Mouse (Mus musculus) cerebellum, postnatal 10 days (tissue): ENCODE results near the gene Mocs2.

Experiments
- DNase-seq, 2 experiments: peaks; one replicate each; pipeline ENCODE4 v3.0.0; 2021; ENCODE audit warnings: mixed read lengths in 2 of 2

The Mocs2 gene

DNA sequence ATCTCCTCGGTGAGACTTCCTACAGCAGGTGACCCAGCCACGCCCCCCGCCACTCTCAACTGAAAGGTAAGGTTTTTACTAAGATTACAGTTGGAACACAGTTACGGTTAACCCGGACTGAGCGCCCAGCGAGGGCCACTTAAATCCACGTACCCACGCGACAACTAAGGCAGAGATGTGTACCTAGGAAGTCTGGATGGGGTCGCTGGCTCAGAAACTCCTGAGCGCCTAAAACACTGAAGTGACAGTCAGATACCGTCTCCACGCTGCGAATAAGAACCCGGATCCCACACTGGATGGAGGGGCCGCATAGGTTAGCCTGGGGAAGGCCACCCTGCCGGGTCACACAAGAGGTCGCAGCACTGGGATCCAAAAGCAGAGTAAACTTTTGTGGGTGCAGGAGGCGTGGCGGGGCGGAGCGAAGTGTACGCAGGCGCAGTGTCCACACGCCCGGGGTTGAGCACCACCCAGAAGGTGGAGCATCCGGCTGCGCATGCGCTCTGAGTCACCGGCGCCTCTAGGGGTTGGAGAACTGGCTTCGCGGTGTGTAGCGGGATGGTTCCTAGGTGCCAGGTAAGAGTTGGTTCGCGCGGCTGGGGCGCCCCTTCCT, at the start of gene Mocs2:
Gene Mocs2 (plus strand): TSS at position 486 of the 610 bp plus-strand sequence.
- DNase-seq: peak; percentile 95 to 97

DNA sequence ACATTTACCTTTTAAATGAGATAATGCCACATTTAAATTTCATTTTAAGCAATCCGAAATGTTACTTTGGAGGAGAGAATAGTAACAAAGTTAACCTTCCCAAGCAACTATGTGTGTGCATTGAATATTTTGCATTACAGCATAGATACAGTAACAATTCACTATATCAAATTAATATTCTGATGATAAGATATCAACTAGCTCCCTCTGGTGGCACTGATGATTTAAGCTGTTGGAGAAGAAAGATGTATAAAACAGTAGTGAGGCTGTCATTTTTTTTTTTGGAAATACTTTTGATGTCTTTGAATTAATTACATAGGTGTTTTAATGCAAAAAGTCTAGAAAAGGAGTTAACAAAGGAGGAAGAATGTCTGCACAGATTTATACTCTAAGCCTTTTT, 26.5 kb upstream of the Mocs2 start:
- peak; percentile 62 to 74 for DNase-seq

DNA sequence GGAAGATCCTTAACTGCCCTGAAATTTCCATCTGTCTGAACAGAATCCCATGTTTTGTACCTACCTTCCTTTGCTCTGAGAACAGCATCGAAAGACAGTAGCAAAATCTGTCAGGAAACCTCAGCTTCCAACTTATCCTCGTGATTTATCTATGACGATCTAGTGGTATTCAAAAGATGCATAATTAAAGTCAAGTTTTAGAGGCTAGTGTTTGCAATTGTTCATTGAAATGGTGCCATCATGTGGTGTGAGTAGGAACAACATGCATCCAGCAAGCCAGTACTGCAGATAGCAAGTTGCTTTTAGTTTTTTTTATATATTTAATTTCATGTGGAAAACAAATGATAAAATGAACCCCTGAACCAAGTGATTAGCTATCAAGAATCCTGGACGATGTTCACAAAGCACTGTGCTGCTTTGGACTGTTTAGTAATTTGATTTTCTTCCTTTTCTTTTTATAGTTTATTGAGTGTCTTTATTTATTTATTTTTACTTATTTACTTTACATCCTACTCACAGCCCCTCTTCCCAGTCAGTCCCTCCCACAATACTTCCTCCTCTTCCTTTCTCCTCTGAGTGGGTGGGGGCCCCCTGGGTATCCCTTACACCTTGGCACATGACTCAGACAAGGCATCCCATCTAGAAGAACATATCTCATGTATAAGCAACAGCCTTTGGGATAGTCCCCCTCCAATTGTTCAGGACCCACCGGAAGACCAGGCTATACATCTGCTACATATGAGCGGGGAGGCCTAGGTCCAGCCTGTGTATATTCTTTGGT, 24.6 kb upstream of the Mocs2 start:
- DNase-seq: peak; percentile 77 to 79

DNA sequence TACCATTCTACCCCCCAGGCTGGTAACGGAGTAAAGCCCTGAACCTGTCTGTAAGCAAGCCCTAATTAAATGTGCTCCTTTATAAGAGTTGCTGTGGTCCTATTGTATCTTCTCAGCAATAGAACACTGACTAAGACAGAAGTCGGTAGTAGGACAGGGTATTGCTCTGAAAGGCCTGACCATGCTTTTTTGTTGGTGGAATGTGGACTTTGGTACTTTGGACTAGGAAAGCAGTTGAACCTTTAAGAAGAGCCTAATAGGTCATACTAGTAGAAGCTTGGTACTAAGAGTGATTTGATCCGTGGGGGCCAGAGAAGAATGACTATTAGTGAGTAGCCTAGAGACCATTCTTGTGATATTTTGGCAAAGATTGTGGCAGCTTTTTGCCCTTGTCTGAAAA, 16.2 kb upstream of the Mocs2 start:
- DNase-seq: no peak

DNA sequence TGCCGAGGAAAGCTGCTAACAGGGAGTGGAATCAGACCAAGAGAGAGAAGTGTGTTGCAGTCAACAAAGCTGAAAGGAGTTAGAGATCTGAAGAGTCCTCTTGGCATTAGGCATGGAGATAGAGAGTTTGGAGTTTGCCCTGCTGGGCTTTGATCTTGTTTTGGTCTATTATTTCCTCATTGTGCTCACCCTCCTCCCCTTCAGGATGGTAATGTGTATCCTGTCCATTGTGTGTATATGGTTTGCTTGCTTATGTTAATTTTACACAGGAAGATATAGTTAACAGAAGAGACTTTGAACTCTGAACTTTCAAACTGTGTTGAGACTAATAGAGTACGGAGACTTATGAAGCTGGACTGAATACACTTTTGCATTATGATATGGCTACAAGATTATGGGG, 15.1 kb upstream of the Mocs2 start:
- no peak for DNase-seq

DNA sequence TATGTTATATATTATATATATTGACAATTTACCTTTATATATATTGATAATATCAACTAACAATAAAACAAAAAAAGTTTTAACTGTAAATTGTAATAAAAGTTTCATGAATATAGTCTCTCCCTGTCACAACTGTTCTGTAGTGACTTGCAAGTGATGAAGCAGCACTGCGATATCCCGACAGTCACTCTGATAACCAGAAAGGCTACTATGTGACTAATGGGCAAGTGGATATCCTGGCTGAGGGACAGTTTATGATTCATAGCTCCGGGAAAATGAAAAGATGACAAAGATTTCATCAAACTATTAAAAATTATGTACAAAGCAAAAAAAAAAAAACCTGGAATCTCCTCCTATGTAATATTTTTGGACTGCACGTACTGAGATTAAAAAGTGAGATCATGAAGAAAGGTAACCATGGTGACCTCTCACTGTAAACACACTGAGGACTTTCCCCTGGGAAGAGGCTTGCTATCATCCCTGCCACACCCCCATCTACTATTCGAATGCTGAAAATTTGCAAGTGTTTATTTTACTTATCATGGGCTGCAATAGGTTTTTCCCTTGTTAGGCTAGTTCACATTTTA, 8.3 kb upstream of the Mocs2 start:
- DNase-seq: no peak

DNA sequence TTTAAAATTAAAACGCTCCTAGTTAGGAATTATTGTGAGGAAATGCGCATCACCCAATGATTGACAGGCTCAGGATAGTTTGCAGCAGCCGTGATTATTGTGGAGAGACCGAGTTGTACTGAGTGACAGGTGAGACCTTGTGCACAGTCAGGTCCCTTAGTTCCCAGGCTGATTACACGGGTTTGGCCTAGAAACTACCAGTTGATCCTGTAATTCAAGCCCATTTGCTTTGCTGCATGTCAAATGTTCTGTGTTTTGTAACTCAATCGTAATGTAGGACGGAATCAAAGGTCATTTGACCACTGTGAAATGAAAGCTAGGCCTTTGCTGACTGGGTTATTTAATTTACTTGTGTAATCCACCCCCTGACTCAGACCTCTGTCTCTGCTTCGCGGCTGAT, 477 bp downstream of the Mocs2 start:
- DNase-seq: peak in 1 of 2 experiments; percentile 32

DNA sequence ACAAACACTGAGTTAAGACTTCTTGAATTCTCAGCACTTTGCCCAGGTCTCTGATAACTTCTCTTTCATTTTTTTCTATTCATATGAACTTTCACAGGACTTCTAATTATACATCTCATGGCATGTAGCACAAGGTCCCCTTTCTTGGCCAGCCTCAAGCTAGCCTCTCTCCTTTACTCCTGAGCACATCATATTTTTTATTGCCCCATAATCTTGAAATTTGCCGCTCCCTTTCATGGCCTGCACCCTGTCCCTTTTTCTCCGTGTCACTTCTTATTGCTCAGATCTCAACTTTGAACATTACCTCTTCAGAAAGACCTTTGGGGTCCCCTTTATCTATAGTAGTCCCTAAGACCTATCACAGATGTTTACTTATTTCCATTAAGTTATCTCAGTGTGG, 4.8 kb downstream of the Mocs2 start:
- DNase-seq: no peak

DNA sequence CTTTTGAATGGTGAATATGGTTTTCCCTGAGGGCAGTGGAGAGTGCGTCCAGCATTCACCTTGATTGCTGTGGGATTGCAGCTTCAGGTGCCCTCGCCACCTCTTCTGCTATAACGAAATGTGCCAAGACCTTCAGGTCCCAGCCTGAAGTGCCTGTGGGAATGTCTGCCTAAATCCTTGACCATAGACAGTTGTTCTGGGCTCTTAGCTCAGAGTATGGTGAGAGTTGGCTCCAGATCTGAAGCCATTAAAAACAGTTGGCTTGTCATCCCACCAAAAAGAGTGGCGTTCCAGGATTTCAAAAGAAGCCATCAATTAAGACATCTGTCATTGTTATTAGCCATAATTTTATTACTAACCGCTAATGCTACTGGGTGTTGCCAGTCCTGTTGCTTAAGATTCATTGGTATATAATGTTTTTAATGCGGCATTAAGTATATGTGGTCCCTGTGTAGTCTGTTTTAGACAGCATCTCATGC, 7.4 kb downstream of the Mocs2 start:
- no peak for DNase-seq

DNA sequence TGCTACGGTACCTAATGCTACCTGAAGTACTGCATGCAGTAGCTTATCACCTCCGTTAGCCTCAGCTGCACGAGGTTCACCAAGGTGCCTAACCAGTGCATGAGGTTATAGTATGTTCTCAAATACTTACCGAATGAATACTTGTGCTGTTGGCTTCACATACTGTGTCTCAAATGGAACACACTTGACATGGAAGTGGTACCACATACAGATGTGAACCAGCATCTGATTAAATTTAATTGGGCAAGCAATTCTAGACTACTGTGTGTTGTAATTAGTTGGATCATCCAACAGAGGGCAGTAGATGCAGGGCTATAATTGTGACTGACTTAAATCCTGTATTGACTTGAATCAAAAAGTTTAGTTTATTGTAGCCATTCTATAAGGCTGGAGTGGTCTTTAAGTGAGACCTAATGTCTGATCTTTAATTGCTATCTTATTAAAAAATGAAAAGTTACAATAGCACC, 13.4 kb downstream of the Mocs2 start:
- peak; percentile 35 to 61 for DNase-seq

DNA sequence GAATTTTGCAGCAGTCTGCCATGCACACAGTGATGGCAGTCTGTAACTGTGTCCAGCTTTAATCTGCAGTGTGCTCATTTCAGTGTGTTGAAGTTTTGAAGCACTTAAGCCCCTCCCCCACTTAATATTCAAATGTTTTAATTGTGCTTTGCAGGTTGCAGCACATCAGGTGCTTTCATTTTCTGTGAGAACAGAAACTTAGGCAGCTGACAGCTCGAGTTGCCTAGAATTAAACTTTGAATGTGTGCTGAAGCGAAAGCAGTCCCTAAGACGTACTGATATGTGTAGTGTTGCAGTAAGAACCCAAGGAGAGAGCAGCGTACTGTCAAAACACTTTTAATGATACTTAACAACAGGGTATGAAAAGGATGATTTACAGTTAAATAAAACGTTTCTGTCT, 14.7 kb downstream of the Mocs2 start:
- DNase-seq: no peak

DNA sequence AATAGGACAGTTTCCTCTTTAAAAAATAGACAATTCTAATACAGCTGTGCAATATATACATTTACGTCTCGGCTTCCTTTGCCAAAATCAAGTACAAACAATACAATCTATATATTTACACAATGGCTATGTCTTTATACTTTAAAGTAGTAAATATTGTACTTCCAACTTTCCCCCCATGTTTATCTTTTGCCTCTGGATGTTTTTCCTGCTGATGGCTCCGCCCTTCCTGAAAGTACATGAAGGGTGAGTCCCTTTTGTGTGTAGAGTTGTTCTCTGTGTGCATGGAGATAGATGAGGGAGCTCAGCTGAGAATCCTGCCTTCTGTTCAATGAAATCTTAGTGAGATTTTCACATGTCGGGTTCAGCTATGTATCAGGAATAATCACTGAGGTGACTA, 15.3 kb downstream of the Mocs2 start:
- DNase-seq: no peak

DNA sequence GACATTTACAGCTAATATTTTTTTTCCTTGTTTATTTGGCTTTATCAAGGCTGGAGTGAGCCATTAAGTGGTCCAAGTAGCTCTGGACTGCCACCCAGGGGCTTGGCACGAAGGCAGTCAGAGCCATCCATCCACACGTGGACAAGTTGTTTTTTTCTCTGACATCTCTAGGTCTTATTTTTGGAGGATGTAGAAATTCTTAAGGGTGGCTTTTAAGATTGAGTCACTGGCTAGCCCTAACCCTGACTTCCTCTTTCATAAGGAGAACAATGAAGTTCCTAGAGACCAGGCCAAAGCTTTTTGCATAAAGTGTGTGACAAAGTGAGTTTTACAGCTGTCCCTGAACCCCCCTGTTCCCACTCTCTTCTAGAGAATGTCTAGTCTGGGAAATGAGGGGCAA, 16.5 kb downstream of the Mocs2 start:
- DNase-seq: no peak

DNA sequence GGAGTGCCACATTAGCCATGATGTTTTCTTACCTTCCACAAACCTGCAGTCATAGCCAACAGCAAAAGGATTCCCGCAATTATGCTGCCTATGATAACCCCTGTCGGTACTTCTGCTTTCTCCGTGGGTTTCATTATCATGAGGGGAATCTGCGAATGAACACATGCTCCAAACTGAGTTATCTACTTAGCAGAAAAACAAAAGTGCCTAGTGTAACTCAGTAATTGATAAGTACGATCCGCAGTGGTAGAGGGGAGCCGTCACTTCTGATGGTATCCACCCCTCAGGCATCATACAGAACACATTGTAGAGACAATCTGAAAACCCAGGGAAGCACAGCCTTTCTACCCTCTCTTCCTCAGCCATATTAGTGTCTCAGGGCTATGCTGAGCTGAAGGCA, 19.0 kb downstream of the Mocs2 start:
- no peak for DNase-seq

DNA sequence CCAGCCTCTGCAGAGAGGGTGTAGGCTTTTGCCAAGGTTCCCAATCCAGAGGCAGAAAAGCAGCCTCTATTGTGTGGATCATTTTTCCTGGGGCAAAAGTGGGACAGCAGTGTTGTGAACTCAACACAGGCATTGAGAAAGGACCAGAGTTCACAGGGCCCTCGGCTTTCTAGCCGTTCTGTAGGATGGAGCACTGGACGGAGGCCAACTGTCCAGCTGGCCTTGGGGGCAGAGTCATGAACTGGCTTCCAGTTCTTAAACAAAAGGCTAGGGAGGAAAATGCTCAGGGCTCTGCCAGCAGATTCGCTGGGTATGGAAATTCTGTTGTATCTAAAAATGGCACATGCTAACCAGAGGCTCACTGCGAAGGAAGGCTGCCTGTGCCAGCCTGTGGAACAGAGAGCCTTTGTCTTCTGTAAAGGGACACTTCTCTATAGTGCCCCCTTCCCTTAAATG, 20.5 kb downstream of the Mocs2 start:
- peak; percentile 90 to 95 for DNase-seq

DNA sequence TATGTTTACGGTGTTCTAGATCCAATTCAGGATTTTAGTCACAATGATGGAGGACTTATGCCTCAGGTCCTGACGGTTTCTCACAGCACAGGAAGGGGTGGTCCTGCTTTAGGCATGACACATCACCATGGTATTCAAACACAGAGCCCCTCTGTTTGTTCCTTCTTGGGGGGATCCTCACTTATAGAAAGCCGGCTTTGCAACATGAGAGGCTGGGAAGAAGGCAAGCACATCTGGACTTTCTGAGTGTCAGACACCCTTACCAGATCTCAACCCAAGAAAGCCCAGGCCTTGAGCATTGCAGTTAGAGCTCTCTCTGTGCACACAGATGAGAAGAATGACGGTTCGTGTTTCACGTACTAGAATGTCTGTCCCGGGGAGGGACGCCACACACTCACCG, 21.1 kb downstream of the Mocs2 start:
- peak in 1 of 2 experiments; percentile 12 for DNase-seq

DNA sequence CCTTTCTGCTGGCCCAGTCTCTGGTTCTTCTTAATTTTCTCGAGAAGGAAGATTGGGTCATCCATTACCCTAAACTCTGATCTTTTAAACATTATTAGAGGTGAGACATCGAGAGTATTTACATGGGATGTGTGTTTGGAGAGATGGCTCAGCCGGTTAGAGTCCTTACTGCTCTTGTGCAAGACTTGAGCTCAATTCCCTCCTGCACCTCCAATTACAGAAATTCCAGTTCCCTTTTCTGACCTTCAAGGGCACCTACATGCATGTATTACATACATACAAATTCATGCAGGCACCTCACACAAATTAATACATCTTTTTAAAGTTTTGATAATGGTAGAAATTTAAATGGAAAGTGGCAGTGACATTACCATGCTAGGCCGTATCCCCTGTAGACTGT, 22.5 kb downstream of the Mocs2 start:
- no peak for DNase-seq

DNA sequence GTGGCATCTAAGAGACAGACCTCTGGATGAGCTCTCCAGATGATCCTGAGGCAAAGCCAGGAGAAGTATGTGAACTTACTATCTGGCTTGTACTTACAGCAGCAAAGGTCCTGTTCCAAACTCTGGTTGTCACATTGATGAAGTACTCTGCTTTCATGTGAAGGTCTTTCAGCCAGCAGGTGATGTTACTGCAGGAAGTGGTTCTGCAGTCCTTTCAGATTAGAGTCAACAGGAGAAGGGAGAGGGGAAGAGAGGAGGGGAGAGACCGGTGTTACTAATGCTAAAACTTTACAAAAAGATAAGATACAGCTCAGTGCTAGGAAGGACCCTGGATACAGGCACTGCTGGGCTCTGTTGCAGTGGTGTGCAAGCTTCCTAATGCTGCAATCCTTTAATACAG, 25.3 kb downstream of the Mocs2 start:
- no peak for DNase-seq

DNA sequence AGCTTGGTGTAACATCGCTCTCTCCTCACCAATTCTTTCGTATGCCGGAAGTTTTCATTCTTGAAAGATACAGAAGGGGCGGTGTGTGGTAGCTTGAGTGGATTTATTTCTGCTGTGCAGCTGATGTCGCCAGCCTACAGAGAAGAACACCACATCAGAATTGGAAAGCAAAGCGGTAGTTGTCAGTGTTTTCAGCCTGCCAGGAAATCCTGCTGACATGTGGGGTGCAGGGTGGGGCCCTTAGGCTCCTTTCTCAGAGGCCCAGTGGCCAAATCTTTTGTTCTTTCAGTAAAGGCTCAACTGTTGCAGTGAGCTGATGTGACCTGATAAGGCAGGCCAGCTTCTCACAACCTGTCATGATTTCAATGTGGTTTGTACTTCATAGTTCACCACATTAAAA, 27.8 kb downstream of the Mocs2 start:
- no peak for DNase-seq

DNA sequence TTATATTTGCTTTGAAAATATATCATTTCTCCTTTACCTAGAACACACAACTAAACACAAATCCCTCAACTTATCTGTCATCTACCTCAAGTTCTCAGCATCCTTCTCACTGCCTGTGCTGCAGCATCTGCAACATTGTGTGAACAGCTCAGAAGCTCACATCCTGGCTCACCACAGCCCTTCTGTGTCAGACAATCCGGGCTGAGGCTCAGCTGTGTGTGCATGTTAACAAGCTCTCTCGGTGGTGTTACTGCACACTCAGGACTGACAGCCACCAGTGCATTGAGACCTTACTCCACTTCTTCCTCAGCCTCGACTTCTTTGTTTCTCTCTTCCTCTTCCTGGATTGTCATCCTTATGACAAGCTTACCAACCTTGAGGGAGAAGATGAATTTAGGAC, 30.9 kb downstream of the Mocs2 start:
- DNase-seq: no peak

DNA sequence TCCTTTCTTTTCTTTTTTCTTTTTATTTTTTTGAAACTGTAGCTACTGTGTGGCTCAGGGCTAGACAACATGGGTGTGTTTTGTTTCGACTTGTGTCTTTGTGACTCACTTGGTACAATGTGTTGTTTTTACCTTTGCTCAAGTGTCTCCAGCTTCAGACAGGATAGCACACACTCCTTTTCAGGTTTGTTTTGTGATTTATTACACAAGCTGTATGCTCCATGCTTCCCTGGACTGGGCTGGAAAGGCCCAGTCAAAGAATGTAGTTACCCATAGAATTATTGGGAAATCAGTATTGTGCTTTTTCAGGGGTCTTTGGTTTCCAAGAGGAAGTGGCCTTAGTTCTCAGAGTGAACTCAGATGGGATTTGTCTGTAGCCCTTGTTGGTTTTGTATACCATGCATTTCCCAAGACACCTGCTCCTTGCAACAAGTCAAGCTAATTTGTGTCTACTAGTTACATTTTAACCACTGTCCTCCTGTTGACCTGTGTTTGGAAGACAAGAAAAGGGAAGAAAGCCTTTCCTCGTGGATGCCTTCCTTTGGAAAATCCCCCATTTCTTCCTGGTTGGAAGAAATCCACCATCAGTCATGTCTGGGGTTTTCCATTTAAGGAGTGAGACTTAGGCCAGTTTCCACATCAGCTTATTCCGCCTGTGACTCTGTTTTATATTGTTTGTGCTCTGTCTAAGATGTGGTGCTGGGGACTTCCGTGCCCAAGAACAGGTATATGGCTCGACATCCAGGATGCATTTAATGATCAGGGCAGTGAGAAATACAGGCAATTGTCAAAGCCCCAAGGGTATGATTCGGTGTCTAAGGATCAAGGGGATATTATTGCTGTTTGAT, 34.5 kb downstream of the Mocs2 start:
- no peak for DNase-seq

DNA sequence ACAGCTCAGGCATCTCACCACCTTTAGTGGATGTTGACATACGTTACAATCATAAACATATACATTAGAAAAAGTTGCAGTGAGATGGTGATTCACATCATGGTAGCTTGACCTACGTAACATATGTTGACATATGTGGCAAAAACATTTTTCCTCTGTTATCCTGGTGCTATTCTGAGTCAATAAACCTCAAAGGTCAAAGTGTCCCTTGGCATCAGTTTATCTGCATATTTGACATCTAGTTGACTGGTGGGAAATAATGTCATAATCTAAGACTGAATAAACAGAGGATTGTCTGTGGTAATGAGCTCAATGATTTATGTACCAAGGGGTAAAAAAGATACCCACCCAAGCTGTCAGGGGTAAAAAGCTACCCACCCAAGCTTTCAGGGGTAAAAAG, 35.1 kb downstream of the Mocs2 start:
- no peak for DNase-seq

DNA sequence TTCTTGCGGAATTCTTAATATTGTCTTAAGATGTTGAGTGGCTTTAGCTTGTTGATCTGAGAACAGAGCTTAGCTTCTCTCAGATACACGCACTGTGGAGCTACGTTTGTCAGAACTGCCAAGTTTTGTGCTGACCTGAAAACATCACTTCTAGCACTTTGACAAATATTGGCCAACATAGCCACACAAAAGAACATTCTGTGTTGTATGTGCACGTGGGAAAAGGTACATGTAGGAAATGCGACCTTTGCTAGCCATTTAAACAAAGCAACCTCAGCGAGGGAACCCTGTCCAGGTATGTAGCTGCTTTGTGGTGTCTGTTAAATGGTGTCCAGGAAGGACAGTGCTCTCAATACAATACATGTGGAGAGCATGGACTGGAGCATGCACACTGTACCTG, 36.0 kb downstream of the Mocs2 start:
- DNase-seq: no peak
